In the genomic region with DNA sequence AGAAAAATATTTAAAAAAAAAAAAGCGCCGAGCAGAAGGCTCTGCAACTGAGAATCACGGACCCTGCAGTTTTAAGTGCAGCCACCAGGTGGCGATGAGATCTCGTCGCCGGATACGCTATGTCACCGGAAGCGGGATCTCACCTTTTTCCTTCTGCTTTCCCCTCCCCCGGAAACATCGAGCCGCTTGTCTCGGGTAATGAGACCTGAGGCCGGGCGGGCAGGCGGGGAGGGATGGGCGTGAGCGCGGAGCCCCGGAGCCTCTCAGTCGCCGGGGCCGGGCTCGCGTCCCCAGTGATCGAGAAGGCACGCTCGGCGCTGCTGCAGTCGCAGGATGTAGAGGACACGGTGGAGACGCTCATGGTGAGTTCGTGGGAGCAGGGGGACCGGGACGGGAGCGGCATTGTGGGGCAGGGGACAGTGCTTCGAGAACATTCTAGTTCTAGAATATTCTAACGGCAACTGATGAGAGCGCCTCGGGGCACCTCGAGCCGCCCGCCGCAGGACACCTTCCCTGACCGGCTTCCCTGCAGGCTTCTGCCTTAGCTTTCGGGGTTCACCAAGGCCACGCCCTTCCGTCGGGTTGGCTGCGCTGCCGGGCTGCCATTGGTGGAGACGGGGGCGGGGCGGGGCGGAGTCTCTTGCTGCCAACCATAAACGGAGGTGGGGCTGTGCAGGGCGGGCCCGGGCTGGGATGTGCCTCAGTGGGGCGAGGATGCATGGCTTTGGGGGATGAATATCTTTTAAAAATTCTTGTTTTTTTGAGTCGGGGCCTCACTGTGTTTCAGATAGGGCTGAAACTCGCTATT, we compare ENCODE assay signal across 8 mouse cellular contexts. TPM values are rescaled to one million over a fixed set of nuclear protein-coding genes. Genes with fewer than 3 reads are reported as not detected.
DNase-seq lines count a peak whose midpoint lies in the region; ATAC-seq lines count a peak whose summit lies in the region.

A gene (plus strand): TSS at position 164 of the 808 bp plus-strand sequence.

- peak within 1 kb of the TSS; percentile 94 for H3K4me3 ChIP-seq in megakaryocyte, embryonic 14.5 days (replicated peaks)

- no peaks in the 10 kb centered on the region for H3K27me3 ChIP-seq in megakaryocyte, embryonic 14.5 days (replicated peaks)

- peaks cover 44% of the 10 kb centered on the region for H3K4me1 ChIP-seq in megakaryocyte, embryonic 14.5 days

- H3K9me3 ChIP-seq in megakaryocyte, embryonic 14.5 days = no peaks in the 10 kb centered on the region

- peaks cover 4% of the 10 kb centered on the region for H3K36me3 ChIP-seq in megakaryocyte, embryonic 14.5 days (replicated peaks; ENCODE audit: low read length)

- peak; percentile 89 for ATAC-seq in common myeloid progenitor, adult 5-6 weeks (replicated peaks; ENCODE audit: low read depth, poor library complexity, severe bottlenecking)

- peak; percentile 97 for DNase-seq in ZHBTc4 (ENCODE audit: low read depth, low spot score)
- DNase-seq in gastrocnemius, adult 8-10 months (ENCODE audit: low spot score in 2 of 2) = peak; percentile 94
- DNase-seq in hindlimb bud, embryonic 11.5 days (ENCODE audit: extremely low spot score, low read depth, low spot score) = peak; percentile 92
- peak; percentile 88 to 96 for DNase-seq in left cerebral cortex, adult 8-10 months (ENCODE audit: low spot score in 2 of 2)
- peak; percentile 98 for DNase-seq in right cerebral cortex, postnatal 10 days (ENCODE audit: low spot score in 2 of 2)
- peak; percentile 92 for DNase-seq in urinary bladder, postnatal 25 days (ENCODE audit: low spot score)

RNA-seq across cellular contexts. Expression of the gene that starts here (rescaled TPM):
- total RNA-seq in common myeloid progenitor, adult 5-6 weeks (2017) = 31.2 and 41.1 TPM in 2 replicates
- total RNA-seq in gastrocnemius, adult 8-10 months (2022) = 10 to 100 TPM in 2 of 4 experiments, 1 to 10 TPM in 2; 8.7 to 13.2 (median 9.8) TPM
- 10 to 100 TPM; 21.0 to 24.1 (median 22.5) TPM for total RNA-seq in left cerebral cortex, adult 8-10 months (2022)
- 45.8 and 48.0 TPM in 2 replicates for polyA plus RNA-seq in megakaryocyte, embryonic 14.5 days (2012; ENCODE audit: insufficient read depth, low replicate concordance)

Comparison
In these comparisons a context has a peak if more than half of its experiments do, and no peak if none do; other contexts are left out.
1. Peak in every context shown above with its lines: DNase-seq, ATAC-seq and H3K4me3 ChIP-seq.